Mouse (Mus musculus) T-cell, adult 2 months (primary cell): ENCODE results near the gene Kpna3.

ENCODE experiments used
- DNase-seq: peaks from one replicate; pipeline ENCODE4 v3.0.0; 2022; ENCODE audit warnings: low spot score

Gene Kpna3

DNA sequence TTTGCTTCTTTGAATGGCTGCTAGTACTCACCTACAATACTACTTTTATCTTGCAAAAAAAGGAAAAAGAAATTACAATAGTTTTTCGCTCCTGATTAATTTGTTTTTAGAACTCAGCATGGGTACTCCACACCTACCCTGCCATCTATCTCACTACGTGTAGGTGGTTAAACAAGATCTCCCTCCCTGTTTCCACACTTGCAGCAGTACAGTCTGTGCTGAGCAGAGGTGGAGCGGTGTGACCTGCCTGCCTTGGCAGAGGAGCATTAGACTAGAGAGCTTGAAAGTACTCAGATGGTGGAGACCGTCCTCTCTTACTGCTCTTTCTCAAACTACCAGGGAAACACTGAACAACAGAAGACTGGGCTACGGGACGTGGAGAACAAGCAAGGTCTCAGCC is 44.9 kb downstream of the Kpna3 start:
- no peak for DNase-seq

DNA sequence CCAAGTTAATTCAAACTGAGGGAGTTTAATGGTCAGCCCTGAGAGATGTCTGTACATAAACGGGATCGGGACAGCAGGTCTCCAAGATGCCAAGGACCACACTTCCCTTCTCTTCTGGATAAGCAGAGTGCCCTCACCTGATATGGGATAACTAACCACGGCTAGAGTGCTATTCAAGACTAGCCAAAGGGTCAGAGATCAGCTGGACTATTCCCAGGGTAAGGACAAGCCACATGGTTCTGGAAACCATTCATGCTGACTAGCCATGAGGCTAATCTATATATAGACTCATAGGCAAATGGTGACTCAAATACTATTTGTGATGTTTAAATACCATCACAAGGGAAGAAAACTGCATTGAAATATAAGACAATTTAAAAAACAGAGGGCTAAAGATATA is 49.1 kb downstream of the Kpna3 start:
- no peak for DNase-seq

DNA sequence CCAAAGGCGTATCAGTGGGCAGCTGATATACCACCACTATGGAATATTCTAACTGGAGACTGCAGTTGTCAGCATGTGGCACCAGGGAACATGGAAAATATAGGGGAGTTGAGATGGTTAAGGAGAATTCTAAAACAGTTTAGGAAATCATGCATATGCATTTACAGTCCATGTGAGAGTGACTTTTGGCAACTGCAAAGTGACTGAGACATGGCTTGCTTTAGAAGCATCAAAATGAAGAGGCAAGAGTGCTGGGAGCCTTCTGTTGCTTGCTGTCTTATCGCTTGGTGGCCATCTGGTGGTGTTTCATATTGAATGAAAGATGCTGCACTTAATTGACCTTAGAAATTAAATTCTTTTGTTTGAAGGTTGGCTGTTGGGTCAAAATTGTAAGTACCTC is 72.4 kb downstream of the Kpna3 start:
- DNase-seq = no peak

DNA sequence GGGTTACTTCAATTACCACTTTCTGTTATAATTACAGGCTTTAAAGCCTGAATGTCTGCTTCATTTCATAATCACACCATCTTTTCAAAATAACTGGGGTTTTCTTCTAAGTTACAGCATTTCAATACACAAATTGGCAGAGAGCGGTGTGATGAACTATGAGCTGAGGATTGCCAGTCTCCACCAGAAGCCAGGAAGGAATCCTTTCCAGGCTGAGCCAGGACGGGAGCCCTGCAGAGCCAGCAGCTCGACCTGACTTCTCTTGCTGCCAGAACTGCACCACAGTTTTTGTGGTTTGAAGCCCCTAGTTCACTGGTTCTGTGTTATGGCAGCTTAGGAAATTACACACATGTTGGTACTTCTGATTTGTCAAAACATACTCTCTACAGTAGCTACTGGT is 75.0 kb downstream of the Kpna3 start:
- no peak for DNase-seq

DNA sequence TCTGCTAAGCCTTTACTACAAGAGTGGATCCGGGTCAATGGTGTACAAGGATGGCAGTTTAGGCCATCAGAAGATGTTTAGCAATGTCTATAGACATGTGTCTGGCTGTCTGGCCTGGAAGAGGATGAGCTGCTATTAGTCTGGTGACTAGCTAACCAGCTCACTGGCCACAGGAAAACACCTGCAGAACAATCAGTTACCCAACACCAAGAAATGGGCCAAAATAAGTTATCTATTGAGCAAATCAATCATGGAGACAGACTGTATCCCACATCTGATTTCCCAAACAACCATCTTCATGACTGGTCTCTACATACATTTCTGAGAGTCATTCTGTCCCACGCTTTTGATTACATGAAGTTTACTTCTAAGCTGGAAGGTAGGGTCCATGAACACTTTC is 75.9 kb downstream of the Kpna3 start:
- DNase-seq = no peak

DNA sequence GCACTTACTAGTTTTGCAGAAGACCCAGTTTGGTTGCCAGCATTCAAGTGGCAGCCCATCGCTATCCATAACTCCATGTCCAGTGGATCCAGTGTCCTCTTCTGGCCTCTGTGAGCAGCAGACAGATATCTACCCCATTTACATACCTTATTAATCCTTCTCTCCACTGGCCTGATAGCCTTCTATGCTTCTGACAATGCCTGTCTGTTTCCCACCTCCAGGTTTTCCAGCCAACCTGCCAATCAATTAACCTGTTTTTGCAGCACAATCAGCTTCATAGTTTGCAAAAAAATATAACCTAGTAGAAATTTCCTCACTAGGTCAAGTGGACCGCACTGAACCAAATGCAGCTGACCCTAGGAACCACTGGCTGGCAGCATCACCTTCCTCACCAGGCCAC is 77.4 kb downstream of the Kpna3 start:
- DNase-seq = no peak

DNA sequence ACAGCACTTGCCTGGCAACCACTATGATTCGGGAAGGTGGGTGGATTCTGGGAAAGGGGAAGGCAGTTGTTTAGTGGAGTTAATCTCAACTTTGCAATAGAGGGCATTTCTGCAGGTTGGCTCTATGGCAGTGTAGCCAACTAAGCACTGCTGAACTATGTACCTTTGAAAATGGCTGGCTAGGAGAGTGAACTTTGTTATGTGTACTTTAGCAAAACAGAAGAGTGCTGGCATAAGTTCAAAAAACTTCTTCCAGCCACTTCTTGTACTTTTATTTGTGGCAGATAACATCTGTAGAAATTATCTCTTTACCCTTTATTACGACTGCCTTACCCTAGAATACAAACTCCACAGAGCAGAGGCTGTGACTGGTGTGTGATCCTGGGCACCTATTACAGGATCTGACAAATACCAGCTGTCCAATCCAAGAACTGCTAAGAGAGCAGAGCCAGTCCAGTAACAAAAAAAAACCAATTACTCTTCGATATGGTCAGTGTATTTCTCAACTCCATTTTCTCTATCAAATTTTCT is 78.6 kb downstream of the Kpna3 start:
- no peak for DNase-seq

DNA sequence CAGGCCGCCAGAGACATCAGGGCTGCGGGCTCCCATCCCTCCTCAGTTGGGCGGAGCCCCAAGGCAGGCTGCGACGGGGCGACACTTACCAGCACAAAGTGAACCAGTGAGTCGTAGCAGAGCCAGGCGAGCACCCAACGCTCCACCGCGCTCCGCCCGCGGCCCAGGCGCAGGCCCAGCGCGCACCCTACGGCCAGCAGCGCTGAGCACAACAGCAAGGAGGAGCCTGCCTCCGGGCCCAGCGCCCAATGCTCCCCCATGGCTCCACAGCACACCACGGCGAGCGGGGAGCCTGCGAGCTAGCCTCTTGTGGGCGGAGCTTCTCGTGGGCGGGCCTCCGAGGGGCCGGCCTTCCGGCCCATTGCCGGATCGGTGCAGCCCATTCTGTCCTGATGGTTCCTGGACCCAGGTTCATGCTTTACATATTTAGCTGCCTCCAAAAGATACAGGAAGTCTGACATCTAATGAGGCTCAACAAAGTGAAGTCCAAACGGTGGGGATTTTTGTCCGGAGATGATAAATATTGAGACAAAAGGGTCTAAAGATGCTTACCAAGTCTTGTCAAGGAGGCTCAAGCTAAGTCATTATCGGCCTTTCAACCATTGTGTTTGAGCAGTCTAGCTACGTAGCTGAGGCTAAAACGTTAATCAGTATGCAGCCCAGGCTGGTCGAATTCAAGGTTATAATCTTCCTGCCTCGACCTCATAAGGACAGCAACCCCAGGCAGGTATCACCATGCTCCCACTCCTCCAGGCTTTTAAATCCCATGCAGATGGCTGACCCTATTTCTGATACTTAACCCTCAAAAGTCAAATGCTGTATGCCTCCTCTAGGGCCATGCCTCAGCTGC is 79.3 kb downstream of the Kpna3 start, which contains the start of gene Ebpl:
Ebpl (minus strand) TSS at position 309 of the 850 bp plus-strand sequence.
- DNase-seq = peak; percentile 84

DNA sequence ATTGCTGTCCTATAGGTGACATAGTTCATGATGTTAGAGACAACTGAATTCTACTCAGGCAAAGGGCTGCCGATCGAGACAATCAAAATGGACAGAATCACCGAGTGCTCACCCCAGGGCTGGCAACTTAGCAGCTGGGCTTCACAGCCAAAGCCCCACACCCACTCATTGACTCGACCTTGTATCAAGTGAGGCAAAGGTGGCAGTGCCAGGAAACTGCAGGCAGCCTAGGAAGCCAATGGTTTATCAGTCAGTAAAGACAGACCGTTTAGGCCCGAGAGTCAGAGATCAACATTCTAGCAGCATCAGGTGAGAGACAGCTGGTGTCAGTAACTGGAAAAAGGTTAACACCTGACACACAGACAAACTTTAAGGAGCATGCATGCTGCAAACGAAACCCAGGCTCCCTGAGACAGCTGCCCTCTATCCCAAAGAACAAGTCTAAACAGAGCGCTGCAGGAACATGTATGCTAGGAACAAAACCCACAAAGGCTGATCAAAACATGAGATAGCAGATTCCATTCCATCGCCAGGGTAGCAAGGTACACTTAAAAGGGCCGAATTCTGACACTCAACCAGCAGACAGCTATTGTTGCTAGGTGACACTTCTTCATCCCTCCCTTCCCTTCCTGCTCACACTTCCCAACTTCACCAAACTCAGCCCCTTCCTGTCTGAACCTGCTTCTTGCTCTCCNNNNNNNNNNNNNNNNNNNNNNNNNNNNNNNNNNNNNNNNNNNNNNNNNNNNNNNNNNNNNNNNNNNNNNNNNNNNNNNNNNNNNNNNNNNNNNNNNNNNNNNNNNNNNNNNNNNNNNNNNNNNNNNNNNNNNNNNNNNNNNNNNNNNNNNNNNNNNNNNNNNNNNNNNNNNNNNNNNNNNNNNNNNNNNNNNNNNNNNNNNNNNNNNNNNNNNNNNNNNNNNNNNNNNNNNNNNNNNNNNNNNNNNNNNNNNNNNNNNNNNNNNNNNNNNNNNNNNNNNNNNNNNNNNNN is 85.1 kb downstream of the Kpna3 start:
- no peak for DNase-seq

DNA sequence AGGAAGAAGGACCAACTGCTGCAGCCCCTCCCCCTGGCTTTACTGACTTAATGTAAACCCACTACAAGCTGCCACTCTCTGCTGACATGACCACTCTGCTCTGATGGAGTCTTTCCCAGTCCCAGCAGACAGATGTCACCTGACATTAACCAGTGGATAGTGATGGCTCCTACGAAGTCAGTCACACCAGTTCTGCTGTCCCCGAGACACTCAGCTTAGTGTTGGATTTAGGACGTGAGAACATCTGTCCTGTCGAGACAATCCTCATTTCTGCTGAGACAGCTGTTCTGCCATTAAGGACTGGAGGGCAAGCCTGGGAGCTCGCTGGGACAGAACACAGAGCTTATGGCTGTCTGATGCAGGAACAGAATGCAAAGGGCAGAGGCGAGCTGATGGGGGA is 88.9 kb downstream of the Kpna3 start:
- no peak for DNase-seq

DNA sequence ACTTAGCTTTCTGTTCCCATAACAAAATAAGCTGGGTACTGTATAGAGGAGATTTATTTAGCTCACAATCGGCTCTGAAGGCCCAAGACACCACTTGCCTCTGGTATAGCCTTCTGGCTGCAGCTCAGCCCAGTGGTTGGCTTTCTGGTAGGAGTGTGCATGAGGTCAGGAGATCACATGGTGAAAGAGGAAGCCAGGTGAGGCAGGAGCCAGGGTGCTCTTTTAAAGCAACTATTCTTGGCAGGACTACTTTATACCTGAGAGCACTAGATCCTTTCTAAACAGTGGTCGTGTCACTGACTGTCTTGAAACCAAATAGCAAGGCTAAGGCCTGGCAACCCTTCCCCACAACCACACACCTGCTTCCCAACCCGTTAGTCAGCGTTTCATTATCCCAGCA is 89.8 kb downstream of the Kpna3 start:
- no peak for DNase-seq

DNA sequence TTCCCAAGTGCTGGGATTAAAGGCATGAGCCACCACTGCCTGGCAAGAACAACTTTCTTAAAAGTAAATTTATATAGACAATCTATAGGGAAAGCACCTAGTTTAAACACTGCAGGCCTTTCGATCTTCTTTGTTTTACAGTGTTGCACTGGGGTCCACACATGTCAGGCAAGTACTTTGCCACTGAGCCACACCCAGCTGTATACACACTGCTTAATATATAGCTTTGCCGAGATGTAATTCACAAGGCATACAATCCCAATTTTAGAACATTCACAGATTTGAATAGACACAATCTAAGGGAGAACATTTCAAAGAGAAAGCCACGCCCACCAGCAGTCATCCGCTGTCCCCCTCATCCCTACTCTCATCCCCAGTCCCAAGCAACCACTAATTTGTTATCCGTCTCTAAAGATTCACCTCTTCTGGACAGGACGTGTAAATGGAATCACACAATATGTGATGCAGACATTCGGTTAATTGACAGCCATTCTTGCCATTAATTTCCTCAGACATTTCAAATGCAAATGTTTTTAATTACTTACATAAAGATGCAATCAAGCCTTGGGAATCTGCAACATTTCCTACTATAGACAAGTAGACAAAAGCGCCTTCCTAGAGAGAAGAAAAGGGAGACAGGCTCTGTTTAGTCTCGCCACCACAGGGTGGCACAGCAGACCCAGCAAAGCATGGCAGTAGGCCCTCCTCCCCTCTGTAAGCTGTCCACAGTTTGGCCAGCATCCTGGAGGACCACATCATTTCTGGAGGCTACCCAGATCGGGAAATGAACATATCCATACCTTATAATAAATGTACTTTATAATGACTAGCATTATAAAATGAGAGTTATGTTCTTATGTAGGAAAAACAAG is 92.6 kb downstream of the Kpna3 start:
- DNase-seq = no peak

DNA sequence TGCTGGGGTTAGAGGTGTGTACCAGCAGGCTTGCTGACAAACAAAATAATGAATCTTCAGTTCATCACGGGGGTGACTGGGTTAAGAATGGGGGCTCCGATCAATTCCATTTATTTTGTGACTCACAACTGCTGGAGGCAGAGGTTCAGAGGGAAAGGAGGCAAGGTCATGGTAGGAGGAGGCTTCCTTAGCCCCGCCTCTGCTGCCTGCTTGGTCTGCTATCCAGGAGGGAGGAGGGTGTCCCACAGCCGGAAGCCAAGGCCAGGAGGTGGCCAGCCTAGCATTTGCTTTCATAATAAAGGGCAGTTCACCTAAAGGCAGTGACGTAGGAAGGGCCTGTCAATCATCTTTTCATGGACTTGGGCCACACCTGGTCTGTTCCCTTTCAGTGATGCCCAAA is 95.1 kb downstream of the Kpna3 start:
- DNase-seq = no peak

DNA sequence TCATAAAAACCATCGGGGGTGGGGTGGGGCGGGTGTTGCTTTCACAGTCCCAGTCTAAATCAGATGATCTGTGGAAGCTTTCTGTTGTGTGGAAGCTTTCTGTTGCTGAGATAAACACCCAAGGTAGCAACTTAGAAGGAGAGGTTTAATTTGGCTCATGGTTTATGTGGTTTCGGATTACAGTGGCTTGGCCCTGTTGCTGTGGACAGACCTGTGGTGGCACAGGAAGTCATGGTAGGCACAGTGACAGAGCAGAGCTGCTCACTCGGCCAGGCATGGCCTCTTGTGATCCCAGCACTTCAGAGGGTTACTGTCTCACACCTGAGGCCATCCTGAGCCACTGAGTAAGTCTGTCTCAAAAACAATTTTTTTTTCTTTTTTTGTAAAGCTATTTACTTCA is 100.3 kb downstream of the Kpna3 start:
- DNase-seq = no peak

DNA sequence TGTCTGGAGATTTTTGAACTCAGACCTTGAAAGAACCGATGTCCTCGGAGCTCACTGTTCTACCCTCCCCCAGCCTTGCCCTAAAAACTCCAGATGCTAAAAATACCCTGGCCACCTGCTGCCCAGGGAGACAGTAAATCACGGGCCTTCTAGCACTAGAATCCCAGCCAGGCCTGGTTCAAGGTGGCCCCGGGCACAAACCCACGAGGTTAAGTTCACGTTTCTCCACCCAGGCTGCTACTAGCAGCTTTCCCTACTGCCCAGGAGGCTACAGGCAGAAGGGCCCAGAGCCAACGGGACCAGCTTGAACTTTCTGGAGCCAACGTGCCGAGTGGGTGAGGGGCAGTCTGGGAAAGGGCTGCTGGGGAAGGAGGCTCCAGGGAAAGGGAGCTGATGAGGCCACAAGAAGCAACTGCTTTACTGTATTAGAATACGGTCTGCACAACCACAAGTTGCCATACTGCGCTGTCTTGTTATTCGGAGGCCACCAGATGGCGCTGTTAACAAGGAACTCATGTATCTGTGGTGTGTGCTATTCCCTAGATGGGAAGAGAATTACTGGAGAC is 108.6 kb downstream of the Kpna3 start:
- peak; percentile 57 for DNase-seq

DNA sequence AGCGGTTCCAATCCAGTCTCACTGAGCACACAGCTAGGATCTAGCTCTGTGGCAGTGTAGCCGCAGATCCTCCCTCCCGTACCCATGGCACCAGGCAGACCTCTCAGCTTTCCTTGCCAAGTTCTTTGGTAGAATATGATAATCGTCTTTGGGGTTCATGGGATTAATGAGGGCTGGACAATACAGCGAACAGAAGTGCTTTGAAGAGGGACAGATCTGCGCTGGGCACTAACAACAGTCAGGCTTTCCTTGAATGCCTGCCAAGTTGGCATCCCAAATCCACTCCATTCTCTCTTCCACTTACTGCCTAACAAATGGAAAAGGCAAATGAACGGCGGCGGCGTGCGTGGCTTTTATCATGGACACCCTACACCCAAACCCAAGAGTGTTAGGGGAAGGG is 109.1 kb downstream of the Kpna3 start:
- DNase-seq = no peak

DNA sequence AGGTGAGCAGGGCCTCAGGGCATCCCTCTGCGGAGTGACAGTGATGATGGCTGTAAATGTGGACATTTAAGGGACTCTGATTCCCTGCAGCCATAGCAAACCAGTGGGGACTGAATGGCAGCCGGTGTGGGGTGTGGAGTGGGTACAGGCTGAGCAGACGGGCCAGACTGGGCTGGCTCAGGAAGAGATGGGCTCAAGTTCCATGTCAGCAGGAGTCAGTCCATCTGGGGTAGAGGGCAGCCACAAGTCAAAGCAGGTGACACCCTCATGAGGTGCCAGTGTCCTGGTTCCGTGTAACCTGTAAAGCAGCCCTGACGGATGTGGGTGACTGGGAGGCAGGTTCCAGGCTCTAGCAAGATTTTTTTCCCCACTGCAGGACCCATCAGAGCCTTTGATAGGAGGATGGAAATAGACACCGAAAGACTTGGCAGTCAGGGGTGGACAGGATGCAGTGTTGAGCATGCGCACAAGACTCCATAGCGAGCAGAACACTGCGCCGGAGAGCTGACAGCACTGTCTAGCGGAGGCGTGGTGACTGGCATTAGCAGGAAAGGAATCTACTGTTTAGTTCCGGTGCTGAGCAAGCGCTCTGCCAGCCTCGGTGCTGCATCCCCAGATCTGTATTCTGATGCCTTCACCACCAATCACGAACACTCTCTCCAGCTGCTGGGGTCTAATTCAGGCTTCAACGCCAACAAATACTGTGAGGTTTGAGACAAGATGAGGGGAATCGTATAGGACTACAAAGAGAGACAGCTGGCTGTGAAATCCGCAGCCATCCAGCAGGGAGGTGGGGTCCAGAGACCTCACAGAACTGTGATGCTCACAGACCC is 111.8 kb downstream of the Kpna3 start:
- DNase-seq = peak; percentile 86

DNA sequence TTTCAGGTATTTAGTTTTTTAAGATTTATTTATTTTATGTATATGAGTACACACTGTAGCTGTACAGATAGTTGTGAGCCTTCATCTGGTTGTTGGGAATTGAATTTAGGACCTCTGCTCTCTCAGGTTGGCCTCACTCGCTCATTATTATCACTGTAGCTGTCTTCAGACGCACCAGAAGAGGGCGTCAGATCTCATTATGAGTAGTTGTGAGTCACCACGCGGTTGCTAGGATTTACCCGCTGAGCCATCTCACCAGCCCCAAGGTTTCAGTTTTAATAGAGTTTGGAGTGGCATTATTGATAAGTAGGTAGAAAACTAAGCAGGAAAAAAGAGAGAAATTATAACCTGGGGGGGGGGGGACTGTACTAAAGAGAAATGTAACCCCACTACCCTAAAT is 112.7 kb downstream of the Kpna3 start:
- DNase-seq = peak; percentile 15

DNA sequence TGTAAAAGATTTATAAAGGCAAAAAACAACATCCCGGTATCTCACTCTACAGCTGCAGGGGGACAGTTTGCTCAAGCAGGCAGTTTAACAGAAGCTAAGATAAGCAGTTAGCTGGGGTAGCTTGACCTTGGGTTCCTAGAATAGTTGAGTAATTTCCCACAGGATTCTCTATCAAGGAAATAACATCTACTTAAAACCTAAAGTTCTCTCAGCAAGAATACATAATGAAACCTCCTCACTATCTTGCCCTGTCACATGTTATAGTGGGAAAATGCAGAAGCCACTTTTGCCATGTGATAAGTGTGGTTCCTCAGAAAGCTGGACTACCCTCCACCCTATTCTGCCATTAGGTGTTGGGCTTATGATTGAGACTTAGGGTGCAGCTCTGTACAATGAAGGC is 116.9 kb downstream of the Kpna3 start:
- DNase-seq = no peak

DNA sequence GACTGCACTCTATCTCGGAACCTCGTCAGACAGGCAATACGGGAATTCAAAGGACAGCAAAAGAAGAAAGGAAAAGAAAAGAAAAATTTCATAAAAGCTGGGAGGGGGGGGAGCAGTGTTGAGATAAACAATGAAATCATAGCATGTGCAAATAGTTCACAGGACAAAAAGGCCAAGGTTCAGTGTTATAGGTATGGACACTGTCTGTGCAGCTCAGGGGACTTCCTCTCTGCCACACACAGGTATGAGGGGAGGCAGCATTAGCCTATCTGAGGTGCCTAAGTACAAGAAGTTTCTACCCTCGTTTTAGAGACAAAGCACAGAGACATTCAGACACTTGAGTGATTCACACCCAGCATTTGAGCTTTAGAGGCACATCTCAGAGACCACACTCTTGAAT is 118.5 kb downstream of the Kpna3 start:
- DNase-seq = no peak

DNA sequence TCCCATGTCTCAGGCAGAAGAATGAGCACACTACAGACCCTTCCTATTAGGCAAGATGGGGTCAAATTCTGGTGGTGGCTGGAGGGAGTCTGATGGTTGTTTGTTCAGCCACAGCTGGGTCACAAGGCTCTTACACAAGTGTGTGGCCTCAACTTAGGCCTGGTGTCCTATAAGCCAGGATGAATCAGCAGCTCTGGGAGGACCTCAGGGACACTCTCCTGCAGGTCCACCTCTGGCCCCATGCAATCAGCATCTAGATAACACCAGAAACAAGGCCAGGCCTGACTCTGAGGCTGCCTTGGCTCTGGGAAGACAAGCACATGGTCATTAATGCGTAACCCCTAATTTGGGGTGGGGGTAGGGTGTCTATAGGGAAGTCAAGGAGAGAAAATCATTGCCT is 118.9 kb downstream of the Kpna3 start:
- DNase-seq = no peak
